21 mouse cellular contexts compared by ENCODE assay signal in the genomic region with DNA sequence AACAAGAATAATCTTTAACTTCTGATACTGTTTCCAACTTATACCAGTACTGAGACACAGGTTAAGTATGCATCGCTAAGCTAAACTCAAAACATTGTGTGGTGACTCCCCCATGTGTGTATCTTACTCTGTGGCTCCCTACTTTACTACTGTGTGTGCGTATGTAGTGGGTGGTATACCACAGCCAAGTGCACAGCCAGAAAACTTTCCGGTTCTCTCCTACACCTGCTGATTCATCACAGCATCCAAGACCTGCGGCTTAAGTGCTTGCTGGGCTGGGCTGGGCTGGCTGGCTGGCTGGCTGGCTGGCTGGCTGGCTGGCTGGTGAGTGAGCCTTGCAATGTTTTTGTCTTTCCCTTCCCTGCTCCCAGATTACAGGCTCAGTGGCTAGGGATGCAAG. TPM values are rescaled to one million over a fixed set of nuclear protein-coding genes. Genes with fewer than 3 reads are reported as not detected.
DNase-seq lines count a peak whose midpoint lies in the region; ATAC-seq lines count a peak whose summit lies in the region.
"Had no signal": no experiment of that assay in that cellular context is flagged by ENCODE, and none has a peak within 500 bp of the region (broad histone marks: within the 10 kb centered on the region; RNA-seq: fewer than 3 reads in every experiment).

No protein-coding gene starts in this region.

- DNase-seq in left cerebral cortex, adult 18-20 months (ENCODE audit: low spot score in 2 of 2) = peak; percentile 30 to 36
- DNase-seq in left cerebral cortex, postnatal 4 days = no peak
- DNase-seq in 3T3-L1 (ENCODE audit: low read depth, low spot score) (peak; percentile 14), 416B (ENCODE audit: low read depth) (peak; percentile 56)
- no peak for DNase-seq in cerebellum, postnatal 4 days (ENCODE audit: low spot score in 2 of 2)
- DNase-seq: adrenal gland, adult 2 months; cerebellum, adult 2 months; kidney, adult 11 months; kidney, postnatal 10 days; lung, postnatal 36 days; thymus, postnatal 36 days had no signal

- H3K9ac ChIP-seq in forebrain, embryonic 16.5 days (replicated peaks; ENCODE audit: low read depth, low read length) = no peak overlapping the region
- H3K9ac ChIP-seq in hindbrain, embryonic 12.5 days = no peak overlapping the region
- H3K9ac ChIP-seq: forebrain, embryonic 12.5 days; hindbrain, embryonic 13.5 days; liver, embryonic 15.5 days; neural tube, embryonic 13.5 days had no signal

- ATAC-seq in hematopoietic stem cell, adult 5-6 weeks (replicated peaks in 1 of 2; ENCODE audit: insufficient read depth in 1 of 2, low FRiP score in 2 of 2, low TSS enrichment in 1 of 2, low read depth in 1 of 2, poor library complexity in 2 of 2, severe bottlenecking in 2 of 2) = peak; percentile 7 to 19; a peak in 3 of 4 replicates
- no peak for ATAC-seq in forebrain, embryonic 16.5 days
- no peak for ATAC-seq in hindbrain, embryonic 12.5 days (ENCODE audit: low FRiP score)
- ATAC-seq: midbrain, embryonic 16.5 days had no signal

- H3K4me2 ChIP-seq in forebrain, embryonic 16.5 days (ENCODE audit: low read length) = no peak overlapping the region
- no peak overlapping the region for H3K4me2 ChIP-seq in hindbrain, embryonic 12.5 days (replicated peaks)
- H3K4me2 ChIP-seq: forebrain, embryonic 12.5 days; heart, embryonic 11.5 days; hindbrain, embryonic 13.5 days; liver, embryonic 15.5 days; neural tube, embryonic 13.5 days had no signal

- intact Hi-C loops in left cerebral cortex, postnatal 4 days (cut with DNase I) = no loop called here

- H3K9me3 ChIP-seq in forebrain, embryonic 16.5 days (ENCODE audit: control insufficient read depth, low read length) = no peaks in the 10 kb centered on the region
- no peaks in the 10 kb centered on the region for H3K9me3 ChIP-seq in hindbrain, embryonic 12.5 days (replicated peaks)
- H3K9me3 ChIP-seq: forebrain, embryonic 12.5 days; hindbrain, embryonic 13.5 days; limb, embryonic 10.5 days; liver, embryonic 15.5 days; neural tube, embryonic 13.5 days had no signal

- peaks cover 19% of the 10 kb centered on the region for H3K4me1 ChIP-seq in forebrain, embryonic 16.5 days (replicated peaks; ENCODE audit: control insufficient read depth, insufficient read depth, low read length)
- peaks cover 16% of the 10 kb centered on the region for H3K4me1 ChIP-seq in hindbrain, embryonic 12.5 days

- no peak overlapping the region for H3K4me3 ChIP-seq in forebrain, embryonic 16.5 days (replicated peaks; ENCODE audit: low read length)
- H3K4me3 ChIP-seq in hindbrain, embryonic 12.5 days = no peak overlapping the region
- H3K4me3 ChIP-seq: forebrain, embryonic 12.5 days; hindbrain, embryonic 13.5 days; limb, embryonic 10.5 days; liver, embryonic 15.5 days; neural tube, embryonic 13.5 days had no signal

- H3K27me3 ChIP-seq in forebrain, embryonic 16.5 days (replicated peaks; ENCODE audit: control insufficient read depth, insufficient read depth, low read length) = no peaks in the 10 kb centered on the region
- H3K27me3 ChIP-seq in hindbrain, embryonic 12.5 days = no peaks in the 10 kb centered on the region
- H3K27me3 ChIP-seq: forebrain, embryonic 12.5 days; hindbrain, embryonic 13.5 days; liver, embryonic 15.5 days; neural tube, embryonic 13.5 days had no signal

- 83% methylated on average over 4 of the region's 4 CpGs for WGBS in forebrain, embryonic 16.5 days
- WGBS in hindbrain, embryonic 12.5 days = 91% methylated on average over 4 of the region's 4 CpGs

- peaks cover 14% of the 10 kb centered on the region for H3K36me3 ChIP-seq in forebrain, embryonic 16.5 days (ENCODE audit: control insufficient read depth, insufficient read depth)
- H3K36me3 ChIP-seq in hindbrain, embryonic 12.5 days = peaks cover 37% of the 10 kb centered on the region

- no peak overlapping the region for H3K27ac ChIP-seq in forebrain, embryonic 16.5 days (ENCODE audit: low read length)
- no peak overlapping the region for H3K27ac ChIP-seq in hindbrain, embryonic 12.5 days
- H3K27ac ChIP-seq: hindbrain, embryonic 13.5 days; limb, embryonic 10.5 days; neural tube, embryonic 13.5 days had no signal

RNA-seq across cellular contexts. Expression of a gene that starts 35.1 kb away (rescaled TPM):
- total RNA-seq in left cerebral cortex, adult 18-20 months (2021) = 10 to 100 TPM; 22.8 to 24.9 TPM
- 10 to 100 TPM; 46.7 to 48.9 TPM for total RNA-seq in left cerebral cortex, postnatal 4 days (2021)
- 0.25 and 0.89 TPM in 2 replicates for total RNA-seq in hematopoietic stem cell, adult 5-6 weeks (2017)
- polyA plus RNA-seq in forebrain, embryonic 16.5 days (2015; fragmentation: Nextera tagmentation; extraction: Ambion mirVana) = 36.4 and 44.2 TPM in 2 replicates
- polyA plus RNA-seq in hindbrain, embryonic 12.5 days (2016; fragmentation: Nextera tagmentation; extraction: Ambion mirVana) = 23.3 and 25.1 TPM in 2 replicates

RNA-seq across cellular contexts. Expression of a gene that starts 46.0 kb away (rescaled TPM):
- total RNA-seq in left cerebral cortex, adult 18-20 months (2021) = 100 to 1,000 TPM; 144 to 173 TPM
- total RNA-seq in left cerebral cortex, postnatal 4 days (2021) = 10 to 100 TPM; 79.0 to 80.6 TPM
- total RNA-seq in hematopoietic stem cell, adult 5-6 weeks (2017) = 345 and 386 TPM in 2 replicates
- 77.6 and 100 TPM in 2 replicates for polyA plus RNA-seq in forebrain, embryonic 16.5 days (2015; fragmentation: Nextera tagmentation; extraction: Ambion mirVana)
- 118 and 124 TPM in 2 replicates for polyA plus RNA-seq in hindbrain, embryonic 12.5 days (2016; fragmentation: Nextera tagmentation; extraction: Ambion mirVana)

RNA-seq across cellular contexts. Expression of a gene that starts 54.4 kb away (rescaled TPM):
- 1 to 10 TPM; 5.5 to 6.0 TPM for total RNA-seq in left cerebral cortex, adult 18-20 months (2021)
- total RNA-seq in left cerebral cortex, postnatal 4 days (2021) = 1 to 10 TPM; 8.2 to 8.4 TPM
- 1.9 and 3.3 TPM in 2 replicates for total RNA-seq in hematopoietic stem cell, adult 5-6 weeks (2017)
- polyA plus RNA-seq in forebrain, embryonic 16.5 days (2015; fragmentation: Nextera tagmentation; extraction: Ambion mirVana) = 2.8 and 2.9 TPM in 2 replicates
- polyA plus RNA-seq in hindbrain, embryonic 12.5 days (2016; fragmentation: Nextera tagmentation; extraction: Ambion mirVana) = 1.4 and 3.0 TPM in 2 replicates

Comparison
In these comparisons a context has a peak if more than half of its experiments do, and no peak if none do; other contexts are left out.
1. DNase-seq: peak in left cerebral cortex, adult 18-20 months (2 of 2), 3T3-L1 (single experiment) and 416B (single experiment); none in left cerebral cortex, postnatal 4 days (single experiment) and cerebellum, postnatal 4 days (0 of 2).
2. ATAC-seq: peak in hematopoietic stem cell, adult 5-6 weeks (2 of 2); none in forebrain, embryonic 16.5 days (single experiment) and hindbrain, embryonic 12.5 days (single experiment).
3. RNA of a gene that starts 35.1 kb away (total RNA-seq): 46.7 to 48.9 TPM in left cerebral cortex, postnatal 4 days and 22.8 to 24.9 TPM in left cerebral cortex, adult 18-20 months; 0.25 to 0.89 TPM in hematopoietic stem cell, adult 5-6 weeks; every median in the first group is over 10 times any median in the second.